Mouse (Mus musculus) liver, embryonic 14.5 days (tissue): Measurements from ENCODE around the gene Slc27a5.

ENCODE experiments used
- CTCF ChIP-seq: IDR thresholded peaks from 2 replicates; pipeline ENCODE4 v1.5.1; 2016; ENCODE audit warnings: antibody characterized with exemption, low read depth, control low read depth
- EP300 ChIP-seq: IDR thresholded peaks from 2 replicates; pipeline ENCODE4 v1.6.1; 2016; ENCODE audit warnings: antibody characterized with exemption, low read depth

DNA sequence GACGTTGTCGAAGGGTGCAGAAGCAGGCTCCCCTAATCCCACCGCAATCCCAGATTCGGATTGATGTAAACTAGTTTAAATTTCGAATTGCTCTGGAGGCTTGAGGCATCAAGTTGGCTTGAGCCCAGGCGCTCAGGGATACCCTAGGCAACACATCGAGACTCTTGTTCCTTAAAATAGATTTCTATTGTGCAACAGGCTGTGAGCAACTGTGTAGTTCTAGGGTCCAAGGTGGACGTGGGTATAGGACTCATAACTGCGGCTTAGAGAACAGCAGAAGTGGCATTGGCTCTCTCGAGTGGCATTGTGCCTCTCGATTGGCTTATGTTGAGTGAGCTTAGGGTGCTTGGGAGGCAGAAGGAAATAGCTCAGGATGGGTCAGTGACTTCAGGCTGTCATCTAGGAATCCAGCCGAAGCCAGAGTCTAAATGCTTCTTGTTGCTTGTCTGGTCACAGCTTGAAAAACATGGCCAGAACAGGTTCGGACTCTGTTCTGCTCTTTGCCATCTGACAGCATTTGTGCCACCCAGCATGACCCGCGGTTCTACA lies 40.7 kb upstream of the Slc27a5 start:
- TF ChIP-seq EP300 (no peak), CTCF (no peak)
